Mouse (Mus musculus) c-Kit-negative CD71-positive TER-119-positive erythroid progenitor cells, embryonic 14.5 days (primary cell): Measurements from ENCODE around the gene Zkscan7.

Experiments
- DNase-seq: peaks from one replicate; pipeline ENCODE4 v3.0.0-alpha.2; 2013; ENCODE audit warnings: low read depth, low spot score

Gene Zkscan7

DNA sequence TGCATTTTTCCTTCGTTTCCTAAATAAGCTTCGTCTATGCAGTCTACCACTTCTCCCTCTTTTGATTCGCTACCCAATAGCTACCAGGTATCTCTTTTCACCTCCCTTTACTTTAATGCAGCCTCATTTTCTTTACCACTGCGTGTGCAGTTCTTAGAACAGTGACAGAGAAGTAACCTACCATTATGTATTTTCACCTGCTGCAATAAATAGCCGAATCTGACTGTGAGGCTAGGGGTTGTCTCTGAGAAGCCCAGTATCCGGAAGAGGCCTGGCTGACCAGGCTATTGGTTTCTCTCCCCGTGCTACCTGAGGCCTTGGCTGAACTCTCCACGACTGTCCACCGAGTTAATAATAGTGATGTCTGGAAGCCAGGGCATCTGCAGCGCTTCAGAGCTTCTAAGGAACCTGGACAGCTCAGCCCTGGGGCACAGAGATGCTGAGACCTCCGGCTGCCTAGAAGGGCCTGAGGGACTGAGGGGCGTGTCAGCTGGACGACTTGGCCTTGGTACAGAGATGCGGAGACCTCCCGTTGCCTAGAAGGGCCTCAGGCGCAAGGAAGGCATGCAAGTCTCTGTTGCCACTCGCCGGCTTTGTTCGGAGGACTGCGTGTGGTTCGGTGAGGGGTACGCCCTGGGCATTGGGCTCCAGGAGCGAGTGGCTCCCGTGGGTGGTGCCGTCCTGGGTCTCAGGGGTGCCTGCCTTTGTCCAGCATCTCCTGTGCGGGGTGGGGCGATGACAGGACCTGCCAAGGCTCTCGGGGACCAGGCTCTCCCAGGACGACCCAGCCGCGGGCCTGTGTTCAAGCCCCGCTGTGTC is 17.4 kb downstream of the Zkscan7 start:
- no peak for DNase-seq

DNA sequence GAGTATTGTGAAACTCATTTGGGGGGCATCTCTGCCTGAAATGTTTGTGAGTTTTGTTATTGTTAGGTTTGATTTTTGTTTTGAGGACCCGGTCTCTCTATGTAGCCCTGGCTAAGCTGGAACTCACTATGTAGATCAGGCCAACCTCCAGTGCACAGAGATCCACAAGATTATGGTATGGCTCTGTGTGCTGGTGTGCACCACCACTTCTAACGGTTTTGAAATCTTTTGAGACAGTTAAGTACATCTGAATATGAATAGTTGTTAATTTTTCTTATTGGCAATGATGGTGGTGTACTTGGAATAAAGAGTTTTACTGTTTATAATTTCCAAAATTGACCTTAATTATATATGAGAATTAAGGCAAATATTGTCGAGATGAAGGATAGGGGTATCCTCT is 37.0 kb downstream of the Zkscan7 start:
- DNase-seq: no peak

DNA sequence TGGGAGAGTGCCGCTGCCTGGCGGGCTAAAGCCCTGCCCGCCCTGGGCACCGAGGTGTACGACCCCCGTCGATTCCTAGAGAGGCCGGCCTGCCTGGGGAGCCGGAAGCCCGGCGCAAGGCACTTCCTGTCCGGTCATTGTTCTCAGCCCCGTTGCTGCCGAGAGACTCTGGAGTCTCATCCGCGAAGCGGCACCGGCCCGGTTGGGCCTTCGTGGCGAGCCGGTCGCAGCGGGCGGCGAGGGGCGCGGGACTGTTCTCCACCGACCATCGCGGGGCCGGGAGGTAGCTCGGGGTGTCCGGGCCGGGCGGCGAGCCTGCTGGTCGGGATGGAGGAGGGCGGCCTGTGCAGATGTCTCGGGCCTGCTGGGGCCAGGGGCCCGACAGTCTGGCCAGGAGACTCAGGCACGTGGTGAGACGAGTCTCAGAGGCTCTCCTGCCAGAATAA is 37.5 kb downstream of the Zkscan7 start, which contains the start of gene Zfp105:
Gene Zfp105 (plus strand): TSS at position 137 of the 446 bp plus-strand sequence.
- DNase-seq: no peak

DNA sequence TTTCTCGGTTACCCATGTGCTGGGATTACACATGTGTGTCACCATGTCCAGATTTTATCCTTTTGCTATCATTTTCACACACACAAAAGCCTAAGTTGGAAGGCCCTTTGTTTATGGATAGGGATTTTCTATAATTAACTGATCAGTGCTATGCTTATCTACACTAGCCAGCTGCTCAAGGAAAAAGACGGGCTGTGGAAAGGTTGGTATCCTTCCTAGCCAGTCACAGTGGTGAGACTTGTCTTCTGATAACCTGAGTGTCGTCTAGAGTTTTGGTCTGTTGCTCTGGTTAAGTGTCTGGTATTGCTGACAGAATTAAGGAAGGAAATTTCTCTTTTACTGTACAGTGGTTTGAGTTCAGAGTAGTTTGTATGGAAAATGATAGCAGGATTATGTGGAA is 43.4 kb downstream of the Zkscan7 start:
- no peak for DNase-seq
